Mouse (Mus musculus) heart, postnatal 0 days (tissue): ENCODE results near the gene Stard13.

Experiments used
- CTCF ChIP-seq: IDR thresholded peaks from 2 replicates; pipeline ENCODE4 v1.5.1; 2016; ENCODE audit warnings: antibody characterized with exemption, control low read depth, low read depth
- EP300 ChIP-seq: IDR thresholded peaks from 2 replicates; pipeline ENCODE4 v1.6.1; 2016; ENCODE audit warnings: antibody characterized with exemption, low read depth

- TF ChIP-seq CTCF (no peak), EP300 (no peak)
Measured at GRCm38 (mm10) chr5:151145807-151146206, 87.8 kb downstream of the Stard13 start.
